ENCODE assay signal across 8 mouse cellular contexts in the genomic region with DNA sequence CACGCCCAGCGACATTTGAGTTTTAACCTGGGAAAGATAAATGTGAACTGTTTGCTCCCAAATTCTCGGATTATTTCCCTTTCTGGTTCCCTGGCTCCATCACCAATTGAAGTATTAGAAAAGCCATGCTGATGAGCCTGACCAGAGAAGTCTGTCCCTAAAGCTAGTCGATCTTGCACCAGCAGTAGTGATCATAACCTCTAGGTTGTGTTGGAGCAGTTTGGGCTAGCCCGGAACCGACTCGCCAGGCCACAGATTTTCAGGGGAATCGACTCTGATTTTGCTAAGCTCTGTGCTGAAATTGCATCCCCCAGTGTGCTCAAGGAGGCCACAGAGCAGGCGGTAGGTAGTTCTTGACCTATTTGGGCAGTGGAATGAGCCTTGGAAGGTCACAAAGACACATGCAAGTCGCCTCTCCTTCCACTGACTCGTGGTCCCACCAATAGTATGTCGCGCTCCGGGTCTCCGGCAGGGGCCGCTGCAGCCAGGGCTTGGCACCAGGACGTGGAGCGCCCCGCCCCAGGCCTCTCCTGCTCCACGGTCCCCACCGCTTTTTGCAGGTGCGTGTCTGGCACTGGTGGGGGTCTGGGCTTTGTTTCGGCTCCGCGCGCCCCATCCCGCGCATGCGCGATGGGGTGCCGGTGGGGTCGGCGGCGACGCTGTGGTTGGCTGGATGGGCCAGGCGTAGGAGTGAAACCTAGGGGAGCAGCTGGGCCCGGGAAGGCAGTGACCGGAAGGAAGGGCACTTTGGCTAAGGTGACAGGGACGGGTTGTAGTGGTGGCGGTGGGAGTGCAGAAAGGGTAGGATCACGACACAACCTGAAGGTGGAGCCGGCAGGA. TPM values are rescaled to one million over a fixed set of nuclear protein-coding genes. Genes with fewer than 3 reads are reported as not detected.
DNase-seq lines count a peak whose midpoint lies in the region; ATAC-seq and TF ChIP-seq lines count a peak whose summit lies in the region.

Gene Sirt5, plus strand, starts transcription at position 512 of the 840 bp plus-strand sequence.

- peak within 1 kb of the TSS; percentile 78 for H3K9ac ChIP-seq in forebrain, embryonic 13.5 days
- H3K9ac ChIP-seq in neural tube, embryonic 15.5 days (replicated peaks): peak within 1 kb of the TSS; percentile 71

- peak within 1 kb of the TSS; percentile 84 for H3K4me3 ChIP-seq in E14TG2a.4 (replicated peaks; ENCODE audit: low read length)
- peak within 1 kb of the TSS; percentile 53 for H3K4me3 ChIP-seq in forebrain, embryonic 13.5 days
- H3K4me3 ChIP-seq in neural tube, embryonic 15.5 days (replicated peaks): peak within 1 kb of the TSS; percentile 51

- peaks cover 17% of the 10 kb centered on the region for H3K27me3 ChIP-seq in E14TG2a.4 (ENCODE audit: insufficient read depth, low read length)
- no peaks in the 10 kb centered on the region for H3K27me3 ChIP-seq in forebrain, embryonic 13.5 days
- H3K27me3 ChIP-seq in neural tube, embryonic 15.5 days (replicated peaks): no peaks in the 10 kb centered on the region

- DNase-seq in c-Kit-positive CD71-positive TER-119-positive erythroid progenitor cells, embryonic 14.5 days (ENCODE audit: low spot score): peak; percentile 62
- peak; percentile 92 to 95 for DNase-seq in heart, postnatal 14 days
- DNase-seq in layer of hippocampus, adult 11-12 months (ENCODE audit: low spot score): peak; percentile 86
- DNase-seq in lung, adult 18-20 months: peak; percentile 88 to 91
- peak; percentile 85 for DNase-seq in testis, postnatal 14 days (ENCODE audit: low spot score)

- intact Hi-C loops in heart, postnatal 14 days (cut with DNase I): loop anchor here (5.0 kb wide), 1 partner anchor 168 kb away; no protein-coding TSS in a partner anchor

- ATAC-seq in forebrain, embryonic 13.5 days: peak; percentile 97
- peak; percentile 96 for ATAC-seq in neural tube, embryonic 15.5 days (ENCODE audit: low FRiP score)

- peak within 1 kb of the TSS; percentile 69 for H3K27ac ChIP-seq in forebrain, embryonic 13.5 days
- peak within 1 kb of the TSS; percentile 76 for H3K27ac ChIP-seq in neural tube, embryonic 15.5 days (replicated peaks)

- H3K4me2 ChIP-seq in forebrain, embryonic 13.5 days: peak within 1 kb of the TSS; percentile 80
- H3K4me2 ChIP-seq in neural tube, embryonic 15.5 days: peak within 1 kb of the TSS; percentile 85

- H3K9me3 ChIP-seq in E14TG2a.4 (ENCODE audit: low read length): no peaks in the 10 kb centered on the region
- H3K9me3 ChIP-seq in forebrain, embryonic 13.5 days (replicated peaks): no peaks in the 10 kb centered on the region
- no peaks in the 10 kb centered on the region for H3K9me3 ChIP-seq in neural tube, embryonic 15.5 days (replicated peaks)

- WGBS in forebrain, embryonic 13.5 days: 14% methylated on average over 42 of the region's 42 CpGs
- 16% methylated on average over 41 of the region's 42 CpGs for WGBS in neural tube, embryonic 15.5 days

- peak; percentile 36; the same call in 1 of the 2 replicates for TF ChIP-seq CTCF in E14TG2a.4 (conservative IDR thresholded peaks at IDR 0.05; ENCODE audit: low read length)

- no peaks in the 10 kb centered on the region for H3K36me3 ChIP-seq in E14TG2a.4 (ENCODE audit: insufficient read depth, low read length)
- H3K36me3 ChIP-seq in forebrain, embryonic 13.5 days (ENCODE audit: poor library complexity, severe bottlenecking): 0 out of 2 replicates have a peak, but pooled peaks cover under 1% of the 10 kb centered on the region
- no peaks in the 10 kb centered on the region for H3K36me3 ChIP-seq in neural tube, embryonic 15.5 days

- H3K4me1 ChIP-seq in E14TG2a.4 (replicated peaks; ENCODE audit: low read depth, low read length): peaks cover 15% of the 10 kb centered on the region
- peaks cover 9% of the 10 kb centered on the region; the same call in 1 of the 2 replicates for H3K4me1 ChIP-seq in forebrain, embryonic 13.5 days
- H3K4me1 ChIP-seq in neural tube, embryonic 15.5 days: peaks cover 15% of the 10 kb centered on the region

RNA-seq across cellular contexts. Expression of gene Sirt5, which starts in this region (rescaled TPM):
- polyA plus RNA-seq in forebrain, embryonic 13.5 days (2015; fragmentation: Nextera tagmentation; extraction: Ambion mirVana): 41.0 and 42.1 TPM in 2 replicates
- 10 to 100 TPM; 44.0 to 49.4 TPM for total RNA-seq in heart, postnatal 14 days (2021)
- polyA plus RNA-seq in neural tube, embryonic 15.5 days (2015; fragmentation: Nextera tagmentation; extraction: Ambion mirVana): 33.2 and 34.2 TPM in 2 replicates

Comparison
In these comparisons a context has a peak if more than half of its experiments do, and no peak if none do; other contexts are left out.
1. Peak in every context shown above with its lines: DNase-seq, ATAC-seq, H3K4me3 ChIP-seq and H3K27ac ChIP-seq.